9 mouse cellular contexts compared by ENCODE assay signal in genomic region chr10:127134394-127135035, GRCm38 (mm10). TPM values are rescaled to one million over a fixed set of nuclear protein-coding genes. Genes with fewer than 3 reads are reported as not detected.
DNase-seq lines count a peak whose midpoint lies in the region; ATAC-seq and TF ChIP-seq lines count a peak whose summit lies in the region.
"Not testable (repeated sequence)": the region's sequence is repeated elsewhere in the genome, so short reads cannot be mapped to it uniquely, and the experiment has no call there.
"Had no signal": no experiment of that assay in that cellular context is flagged by ENCODE, and none has a peak within 500 bp of the region (broad histone marks: within the 10 kb centered on the region; RNA-seq: fewer than 3 reads in every experiment).

No protein-coding gene starts in this region.

- TF ChIP-seq CTCF in E14TG2a.4 (conservative IDR thresholded peaks at IDR 0.05; ENCODE audit: low read length) = 0 out of 2 replicates have a peak, but pooled peaks have one; percentile 10
- peak; percentile 25; the same call in 1 of the 2 replicates for TF ChIP-seq CTCF in embryonic fibroblast, embryonic 13.5 days (IDR thresholded peaks at IDR 0.05; ENCODE audit: borderline replicate concordance, insufficient read depth, low read length)
- peak; percentile 71 for TF ChIP-seq CTCF in intestine, postnatal 0 days (IDR thresholded peaks at IDR 0.05; ENCODE audit: low read depth)
- TF ChIP-seq CTCF in left cerebral cortex, adult 2 months (IDR thresholded peaks at IDR 0.05) = peak; percentile 30
- peak; percentile 63 for TF ChIP-seq CTCF in lung, postnatal 0 days (IDR thresholded peaks at IDR 0.05)
- TF ChIP-seq CTCF in spleen, adult 2 months (IDR thresholded peaks at IDR 0.05; ENCODE audit: extremely low read depth, insufficient read depth, insufficient read length, insufficient replicate concordance) = peak; percentile 22; the same call in 1 of the 2 replicates

- not testable (repeated sequence) for H3K27me3 ChIP-seq in E14TG2a.4 (ENCODE audit: insufficient read depth, low read length); intestine, postnatal 0 days (replicated peaks; ENCODE audit: control insufficient read depth, insufficient read depth, low read length); lung, postnatal 0 days (replicated peaks; ENCODE audit: insufficient read depth, low read length); spleen, adult 2 months (ENCODE audit: control insufficient read depth, insufficient read depth, low read length)

- not testable (repeated sequence) for H3K4me2 ChIP-seq in intestine, postnatal 0 days (replicated peaks; ENCODE audit: low read depth); lung, postnatal 0 days (replicated peaks; ENCODE audit: low read depth, low read length)

- ATAC-seq in intestine, postnatal 0 days; lung, postnatal 0 days: not testable (repeated sequence)

- H3K4me1 ChIP-seq in E14TG2a.4 (replicated peaks; ENCODE audit: low read depth, low read length) = peaks cover 49% of the 10 kb centered on the region
- not testable (repeated sequence) for H3K4me1 ChIP-seq in embryonic fibroblast, embryonic 13.5 days (ENCODE audit: control insufficient read depth, insufficient read depth, low read length); intestine, postnatal 0 days (replicated peaks; ENCODE audit: control insufficient read depth, insufficient read depth, low read length); lung, postnatal 0 days (ENCODE audit: insufficient read depth, low read depth, low read length)
- H3K4me1 ChIP-seq in spleen, adult 2 months (ENCODE audit: control insufficient read depth, insufficient read depth, insufficient read length) = peaks cover 23% of the 10 kb centered on the region; the same call in 1 of the 2 replicates

- not testable (repeated sequence) for H3K36me3 ChIP-seq in E14TG2a.4 (ENCODE audit: insufficient read depth, low read length); intestine, postnatal 0 days (ENCODE audit: control insufficient read depth, insufficient read depth); lung, postnatal 0 days (ENCODE audit: insufficient read depth, low read length); spleen, adult 2 months (ENCODE audit: control insufficient read depth, insufficient read depth, low read length)

- H3K9ac ChIP-seq in intestine, postnatal 0 days (ENCODE audit: low read depth, low read length); lung, postnatal 0 days (replicated peaks; ENCODE audit: low read depth): not testable (repeated sequence)

- peak; percentile 47 for DNase-seq in adipocyte (ENCODE audit: low spot score)
- DNase-seq in left cerebral cortex, adult 2 months (ENCODE audit: extremely low spot score in 1 of 2, low spot score in 2 of 2); lung, postnatal 0 days (ENCODE audit: low spot score): not testable (repeated sequence)
- DNase-seq in spleen, adult 2 months (ENCODE audit: low read depth in 1 of 2, low spot score in 2 of 2) = peak in 1 of 2 experiments; percentile 41

- not testable (repeated sequence) for H3K9me3 ChIP-seq in E14TG2a.4 (ENCODE audit: low read length); intestine, postnatal 0 days (ENCODE audit: control insufficient read depth); lung, postnatal 0 days (ENCODE audit: low read length)

- H3K4me3 ChIP-seq in E14TG2a.4 (replicated peaks; ENCODE audit: low read length); embryonic fibroblast, embryonic 13.5 days (ENCODE audit: insufficient read depth, low read length); intestine, postnatal 0 days (ENCODE audit: low read depth, low read length); left cerebral cortex, adult 2 months; lung, postnatal 0 days (ENCODE audit: low read depth, low read length); spleen, adult 2 months (ENCODE audit: extremely low read depth, insufficient read depth, insufficient read length): not testable (repeated sequence)

- TF ChIP-seq POLR2A in embryonic fibroblast, embryonic 13.5 days (IDR thresholded peaks at IDR 0.05; ENCODE audit: low read depth, low read length); spleen, adult 2 months (IDR thresholded peaks at IDR 0.05; ENCODE audit: low read depth, low read length): not testable (repeated sequence)

- H3K27ac ChIP-seq in embryonic fibroblast, embryonic 13.5 days (ENCODE audit: insufficient read depth, low read length); intestine, postnatal 0 days (ENCODE audit: low read depth, low read length); left cerebral cortex, adult 2 months; lung, postnatal 0 days (ENCODE audit: low read length): not testable (repeated sequence)
- H3K27ac ChIP-seq in spleen, adult 2 months (ENCODE audit: insufficient read depth, low read length) = peak overlapping the region; percentile 16; the same call in 1 of the 2 replicates

- 65% methylated on average over 3 of the region's 3 CpGs for WGBS in intestine, postnatal 0 days
- WGBS in lung, postnatal 0 days = 77% methylated on average over 3 of the region's 3 CpGs
- 83% methylated on average over 3 of the region's 3 CpGs for WGBS in spleen, adult 2 months

- intact Hi-C loops in left cerebral cortex, adult 2 months (cut with DNase I) = not testable (repeated sequence)

- TF ChIP-seq EP300 in lung, postnatal 0 days (IDR thresholded peaks at IDR 0.05) = not testable (repeated sequence)

RNA-seq across cellular contexts. Expression of gene Os9, which starts 13.6 kb away (rescaled TPM):
- 84.1 and 87.6 TPM in 2 replicates for polyA plus RNA-seq in embryonic fibroblast, embryonic 13.5 days (2011; ENCODE audit: insufficient read length, low read depth, missing spikeins)
- polyA plus RNA-seq in intestine, postnatal 0 days (2015; fragmentation: Nextera tagmentation; extraction: Ambion mirVana) = 113 and 116 TPM in 2 replicates
- total RNA-seq in left cerebral cortex, adult 2 months (2021) = 100 to 1,000 TPM; 109 to 114 TPM
- 112 and 113 TPM in 2 replicates for polyA plus RNA-seq in lung, postnatal 0 days (2015; fragmentation: Nextera tagmentation; extraction: Ambion mirVana)
- polyA plus RNA-seq in spleen, adult 2 months (2012; rRNA removed) = 48.7 and 57.4 TPM in 2 replicates

RNA-seq across cellular contexts. Expression of gene B4galnt1, which starts 30.5 kb away (rescaled TPM):
- polyA plus RNA-seq in embryonic fibroblast, embryonic 13.5 days (2011; ENCODE audit: insufficient read length, low read depth, missing spikeins) = 28.3 and 39.3 TPM in 2 replicates
- polyA plus RNA-seq in intestine, postnatal 0 days (2015; fragmentation: Nextera tagmentation; extraction: Ambion mirVana) = 29.4 and 34.1 TPM in 2 replicates
- total RNA-seq in left cerebral cortex, adult 2 months (2021) = 100 to 1,000 TPM; 122 to 125 TPM
- polyA plus RNA-seq in lung, postnatal 0 days (2015; fragmentation: Nextera tagmentation; extraction: Ambion mirVana) = 9.1 and 9.6 TPM in 2 replicates
- polyA plus RNA-seq in spleen, adult 2 months (2012; rRNA removed) = 284 and 346 TPM in 2 replicates

RNA-seq across cellular contexts. Expression of gene Slc26a10, which starts 45.9 kb away (rescaled TPM):
- polyA plus RNA-seq in embryonic fibroblast, embryonic 13.5 days (2011; ENCODE audit: insufficient read length, low read depth, missing spikeins) = 2.2 and 2.8 TPM in 2 replicates
- 0.52 and 0.65 TPM in 2 replicates for polyA plus RNA-seq in intestine, postnatal 0 days (2015; fragmentation: Nextera tagmentation; extraction: Ambion mirVana)
- 1 to 10 TPM; 3.8 TPM for total RNA-seq in left cerebral cortex, adult 2 months (2021)
- polyA plus RNA-seq in lung, postnatal 0 days (2015; fragmentation: Nextera tagmentation; extraction: Ambion mirVana) = 1.0 and 1.1 TPM in 2 replicates
- polyA plus RNA-seq in spleen, adult 2 months (2012; rRNA removed) = 0.94 and 1.1 TPM in 2 replicates

RNA-seq across cellular contexts. Expression of gene Arhgef25, which starts 55.4 kb away (rescaled TPM):
- polyA plus RNA-seq in embryonic fibroblast, embryonic 13.5 days (2011; ENCODE audit: insufficient read length, low read depth, missing spikeins) = 187 TPM in 2 replicates
- 14.4 and 15.1 TPM in 2 replicates for polyA plus RNA-seq in intestine, postnatal 0 days (2015; fragmentation: Nextera tagmentation; extraction: Ambion mirVana)
- 100 to 1,000 TPM; 198 to 208 TPM for total RNA-seq in left cerebral cortex, adult 2 months (2021)
- polyA plus RNA-seq in lung, postnatal 0 days (2015; fragmentation: Nextera tagmentation; extraction: Ambion mirVana) = 27.9 and 37.1 TPM in 2 replicates
- 8.5 and 9.2 TPM in 2 replicates for polyA plus RNA-seq in spleen, adult 2 months (2012; rRNA removed)
- total RNA-seq: neutrophil, adult 5-6 weeks had no signal

RNA-seq across cellular contexts. Expression of gene Agap2, which starts 59.4 kb away (rescaled TPM):
- polyA plus RNA-seq in embryonic fibroblast, embryonic 13.5 days (2011; ENCODE audit: insufficient read length, low read depth, missing spikeins) = 0.08 and 0.21 TPM in 2 replicates
- 0.07 and 0.20 TPM in 2 replicates for polyA plus RNA-seq in intestine, postnatal 0 days (2015; fragmentation: Nextera tagmentation; extraction: Ambion mirVana)
- 100 to 1,000 TPM; 627 to 694 TPM for total RNA-seq in left cerebral cortex, adult 2 months (2021)
- polyA plus RNA-seq in lung, postnatal 0 days (2015; fragmentation: Nextera tagmentation; extraction: Ambion mirVana) = 0.04 and 0.32 TPM in 2 replicates
- polyA plus RNA-seq in spleen, adult 2 months (2012; rRNA removed) = 45.6 and 60.9 TPM in 2 replicates
- polyA plus RNA-seq: limb, embryonic 12.5 days had no signal

Comparison
In these comparisons a context has a peak if more than half of its experiments do, and no peak if none do; other contexts are left out.
1. CTCF ChIP-seq: peak in every context shown above with its lines; median percentile 71 in intestine, postnatal 0 days; 63 in lung, postnatal 0 days; 30 in left cerebral cortex, adult 2 months; 25 in embryonic fibroblast, embryonic 13.5 days; 22 in spleen, adult 2 months; 10 in E14TG2a.4.